Mouse (Mus musculus) kidney, embryonic 16.5 days (tissue): ENCODE measurements at regions not wholly inside any gene's neighbourhood (a gene's known extent, or its start where the extent isn't known, plus 50 kb on each side); places are given as distances from the start of the nearest gene placed in this dataset.

Experiments
- ATAC-seq: fragments of 200-750 bp; cut with Nextera tagmentation; 2 replicates; pipeline ENCODE4 v1.8.0; 2017; ENCODE audit warnings: moderate TSS enrichment; ENCODE audit not compliant: low FRiP score, low TSS enrichment
- H3K27ac ChIP-seq: fragments of 300-500 bp; sonication (generic); 2 replicates; pipeline ENCODE4 v1.5.1; 2014; ENCODE audit warnings: low read length
- H3K27me3 ChIP-seq: fragments of 300-500 bp; sonication (generic); 2 replicates; pipeline ENCODE4 v1.6.1; 2014; ENCODE audit warnings: low read length, control low read depth, mixed read lengths; ENCODE audit not compliant: insufficient read depth
- H3K36me3 ChIP-seq: fragments of 300-500 bp; sonication (generic); 2 replicates; pipeline ENCODE4 v1.6.1; 2014; ENCODE audit warnings: low read length, control low read depth, mixed read lengths; ENCODE audit not compliant: insufficient read depth
- H3K4me1 ChIP-seq: fragments of 300-500 bp; sonication (generic); 2 replicates; pipeline ENCODE4 v1.6.1; 2014; ENCODE audit warnings: low read length, control low read depth, mixed read lengths; ENCODE audit not compliant: insufficient read depth
- H3K4me2 ChIP-seq: fragments of 300-500 bp; sonication (generic); replicated peaks from 2 replicates; pipeline ENCODE4 v1.6.1; 2014; ENCODE audit warnings: low read depth, low read length
- H3K4me3 ChIP-seq: fragments of 300-500 bp; sonication (generic); 2 replicates; pipeline ENCODE4 v1.5.1; 2014; ENCODE audit warnings: mild to moderate bottlenecking, low read length
- H3K9ac ChIP-seq: fragments of 300-500 bp; sonication (generic); replicated peaks from 2 replicates; pipeline ENCODE4 v1.6.1; 2014; ENCODE audit warnings: low read length
- H3K9me3 ChIP-seq: fragments of 300-500 bp; sonication (generic); 2 replicates; pipeline ENCODE4 v1.6.1; 2016; ENCODE audit warnings: low read length, control low read depth
- WGBS: fragments of 180-500 bp; shearing (Covaris S2); extraction: QIAGEN DNeasy Blood & Tissue Kit; methylation state at CpG from one replicate; pipeline ENCODE4 v1.1.7; 2014; 5-methylcytosine and 5-hydroxymethylcytosine counted together

GRCm38 (mm10) chr8:31518903-31519302 lies 1909.6 kb upstream of the 5930422O12Rik start:
- H3K4me2 ChIP-seq, result no peak overlapping the region
- no peak overlapping the region for H3K27ac ChIP-seq
- H3K27me3 ChIP-seq, result no peaks in the 10 kb centered on the region
- H3K4me1 ChIP-seq, result no peaks in the 10 kb centered on the region
- H3K9me3 ChIP-seq, result no peaks in the 10 kb centered on the region
- H3K4me3 ChIP-seq, result no peak overlapping the region
- WGBS, result 71% methylated on average over 1 of the region's 1 CpGs
- ATAC-seq, result no peak
- no peak overlapping the region for H3K9ac ChIP-seq
- H3K36me3 ChIP-seq, result no peaks in the 10 kb centered on the region

- no peaks in the 10 kb centered on the region for H3K36me3 ChIP-seq
- peak; percentile 95 for ATAC-seq
- H3K9ac ChIP-seq, result no peak overlapping the region
- no peaks in the 10 kb centered on the region for H3K27me3 ChIP-seq
- 0 out of 2 replicates have a peak overlapping the region, but pooled peaks have one; percentile 14 for H3K27ac ChIP-seq
- 44% methylated on average over 2 of the region's 2 CpGs for WGBS
- no peaks in the 10 kb centered on the region for H3K9me3 ChIP-seq
- H3K4me3 ChIP-seq, result no peak overlapping the region
- no peaks in the 10 kb centered on the region for H3K4me1 ChIP-seq
- no peak overlapping the region for H3K4me2 ChIP-seq
Measured at GRCm38 (mm10) chr8:31520991-31521448, 1907.5 kb upstream of the 5930422O12Rik start.

GRCm38 (mm10) chr8:31525071-31525470 lies 1903.4 kb upstream of the 5930422O12Rik start:
- Histone ChIP-seq H3K36me3 (no peaks in the 10 kb centered on the region), H3K9ac (no peak overlapping the region), H3K27me3 (no peaks in the 10 kb centered on the region), H3K27ac (peak overlapping the region; percentile 46; the same call in 1 of the 2 replicates), H3K4me3 (no peak overlapping the region), H3K4me2 (no peak overlapping the region), H3K9me3 (peaks cover 2% of the 10 kb centered on the region; the same call in 1 of the 2 replicates), H3K4me1 (no peaks in the 10 kb centered on the region)
- WGBS, result 47% methylated on average over 5 of the region's 5 CpGs
- ATAC-seq, result peak; percentile 84

GRCm38 (mm10) chr8:31539251-31539650 lies 1889.3 kb upstream of the 5930422O12Rik start:
- H3K9me3 ChIP-seq, result no peaks in the 10 kb centered on the region
- H3K27ac ChIP-seq, result no peak overlapping the region
- no peaks in the 10 kb centered on the region for H3K36me3 ChIP-seq
- H3K4me2 ChIP-seq, result no peak overlapping the region
- no peak overlapping the region for H3K4me3 ChIP-seq
- H3K9ac ChIP-seq, result no peak overlapping the region
- no peaks in the 10 kb centered on the region for H3K27me3 ChIP-seq
- 89% methylated on average over 3 of the region's 3 CpGs for WGBS
- ATAC-seq, result no peak
- H3K4me1 ChIP-seq, result no peaks in the 10 kb centered on the region

- WGBS, result 7% methylated on average over 4 of the region's 4 CpGs
- Histone ChIP-seq H3K9me3 (no peaks in the 10 kb centered on the region), H3K4me3 (no peak overlapping the region), H3K4me1 (no peaks in the 10 kb centered on the region), H3K27me3 (no peaks in the 10 kb centered on the region), H3K36me3 (no peaks in the 10 kb centered on the region), H3K9ac (no peak overlapping the region), H3K4me2 (no peak overlapping the region), H3K27ac (no peak overlapping the region)
- ATAC-seq, result no peak
Measured at GRCm38 (mm10) chr8:31541646-31542045, 1886.9 kb upstream of the 5930422O12Rik start.

GRCm38 (mm10) chr8:31574136-31574535 lies 1854.4 kb upstream of the 5930422O12Rik start:
- Histone ChIP-seq H3K9ac (no peak overlapping the region), H3K9me3 (no peaks in the 10 kb centered on the region; the same call in 1 of the 2 replicates), H3K27me3 (no peaks in the 10 kb centered on the region), H3K4me2 (no peak overlapping the region), H3K4me3 (no peak overlapping the region), H3K36me3 (no peaks in the 10 kb centered on the region), H3K27ac (no peak overlapping the region), H3K4me1 (no peaks in the 10 kb centered on the region)
- ATAC-seq, result peak; percentile 19; the same call in 1 of the 2 replicates

- no peak overlapping the region for H3K4me3 ChIP-seq
- H3K9ac ChIP-seq, result no peak overlapping the region
- no peaks in the 10 kb centered on the region for H3K4me1 ChIP-seq
- no peaks in the 10 kb centered on the region for H3K27me3 ChIP-seq
- no peak for ATAC-seq
- H3K9me3 ChIP-seq, result no peaks in the 10 kb centered on the region; the same call in 1 of the 2 replicates
- no peaks in the 10 kb centered on the region for H3K36me3 ChIP-seq
- no peak overlapping the region for H3K4me2 ChIP-seq
- no peak overlapping the region for H3K27ac ChIP-seq
- 65% methylated on average over 2 of the region's 2 CpGs for WGBS
Measured at GRCm38 (mm10) chr8:31576129-31576528, 1852.4 kb upstream of the 5930422O12Rik start.

- 90% methylated on average over 1 of the region's 1 CpGs for WGBS
- H3K4me3 ChIP-seq, result no peak overlapping the region
- no peaks in the 10 kb centered on the region for H3K4me1 ChIP-seq
- H3K27ac ChIP-seq, result no peak overlapping the region
- H3K9me3 ChIP-seq, result 0 out of 2 replicates have a peak, but pooled peaks cover 2% of the 10 kb centered on the region
- no peak overlapping the region for H3K9ac ChIP-seq
- H3K4me2 ChIP-seq, result no peak overlapping the region
- no peaks in the 10 kb centered on the region for H3K27me3 ChIP-seq
- H3K36me3 ChIP-seq, result no peaks in the 10 kb centered on the region
- ATAC-seq, result no peak
Measured at GRCm38 (mm10) chr8:31584661-31585060, 1843.8 kb upstream of the 5930422O12Rik start.

- WGBS, result 75% methylated on average over 5 of the region's 5 CpGs
- H3K4me2 ChIP-seq, result no peak overlapping the region
- no peaks in the 10 kb centered on the region for H3K4me1 ChIP-seq
- no peak overlapping the region for H3K9ac ChIP-seq
- H3K9me3 ChIP-seq, result no peaks in the 10 kb centered on the region
- H3K27me3 ChIP-seq, result no peaks in the 10 kb centered on the region
- H3K27ac ChIP-seq, result no peak overlapping the region
- no peak for ATAC-seq
- no peaks in the 10 kb centered on the region for H3K36me3 ChIP-seq
- H3K4me3 ChIP-seq, result no peak overlapping the region
Measured at GRCm38 (mm10) chr8:31599536-31599935, 1829.0 kb upstream of the 5930422O12Rik start.

GRCm38 (mm10) chr8:31600979-31601378 lies 1827.5 kb upstream of the 5930422O12Rik start:
- Histone ChIP-seq H3K4me3 (no peak overlapping the region), H3K27ac (no peak overlapping the region), H3K4me1 (no peaks in the 10 kb centered on the region), H3K27me3 (no peaks in the 10 kb centered on the region), H3K36me3 (no peaks in the 10 kb centered on the region), H3K9ac (no peak overlapping the region), H3K9me3 (no peaks in the 10 kb centered on the region), H3K4me2 (no peak overlapping the region)
- 75% methylated on average over 3 of the region's 3 CpGs for WGBS
- no peak for ATAC-seq
